Mouse (Mus musculus) midbrain, embryonic 16.5 days (tissue): ENCODE measurements around the gene Ccdc171. TPM values are rescaled to one million over a fixed set of nuclear protein-coding genes. Genes with fewer than 3 reads are reported as not detected.
"Not testable (repeated sequence)": the region's sequence is repeated elsewhere in the genome, so short reads cannot be mapped to it uniquely, and the experiment has no call there.

Experiments
- ATAC-seq: fragments of 200-750 bp; cut with Nextera tagmentation; 2 replicates; pipeline ENCODE4 v1.8.0; 2017; ENCODE audit warnings: moderate TSS enrichment
- H3K27ac ChIP-seq: fragments of 300-500 bp; sonication (generic); 2 replicates; pipeline ENCODE4 v1.5.1; 2014; ENCODE audit warnings: mild to moderate bottlenecking, low read length, mixed read lengths
- H3K27me3 ChIP-seq: fragments of 300-500 bp; sonication (generic); 2 replicates; pipeline ENCODE4 v1.6.1; 2014; ENCODE audit warnings: low read depth, low read length, mixed read lengths; ENCODE audit not compliant: control insufficient read depth, insufficient read depth
- H3K36me3 ChIP-seq: fragments of 300-500 bp; sonication (generic); 2 replicates; pipeline ENCODE4 v1.6.1; 2014; ENCODE audit warnings: mild to moderate bottlenecking, low read length, moderate library complexity, mixed read lengths; ENCODE audit not compliant: control insufficient read depth, insufficient read depth
- H3K4me1 ChIP-seq: fragments of 300-500 bp; sonication (generic); 2 replicates; pipeline ENCODE4 v1.6.1; 2014; ENCODE audit warnings: mild to moderate bottlenecking, low read length, mixed read lengths; ENCODE audit not compliant: control insufficient read depth, insufficient read depth
- H3K4me2 ChIP-seq: fragments of 300-500 bp; sonication (generic); 2 replicates; pipeline ENCODE4 v1.6.1; 2014; ENCODE audit warnings: mild to moderate bottlenecking, low read length, mixed read lengths
- H3K4me3 ChIP-seq: fragments of 300-500 bp; sonication (generic); 2 replicates; pipeline ENCODE4 v1.5.1; 2014; ENCODE audit warnings: low read depth, mild to moderate bottlenecking, low read length, moderate library complexity, mixed read lengths
- H3K9ac ChIP-seq: fragments of 300-500 bp; sonication (generic); 2 replicates; pipeline ENCODE4 v1.6.1; 2014; ENCODE audit warnings: low read depth, low read length, mixed read lengths
- H3K9me3 ChIP-seq: fragments of 300-500 bp; sonication (generic); replicated peaks from 2 replicates; pipeline ENCODE4 v1.6.1; 2014; ENCODE audit warnings: mild to moderate bottlenecking, low read length, mixed read lengths; ENCODE audit not compliant: control insufficient read depth, poor library complexity, severe bottlenecking
- WGBS: fragments of 180-500 bp; shearing (Covaris S2); extraction: QIAGEN DNeasy Blood & Tissue Kit; methylation state at CpG from one replicate; pipeline ENCODE4 v1.1.7; 2014; 5-methylcytosine and 5-hydroxymethylcytosine counted together
- polyA plus RNA-seq: library from polyadenylated mRNA; unstranded; fragments of >200 nt; fragmentation: Nextera tagmentation; extraction: Ambion mirVana; gene quantifications from 2 replicates; pipeline ENCODE4 v1.2.1, GENCODE M21; 2015

Gene Ccdc171
- polyA plus RNA-seq, 1 experiment from 2014 or later: 3.5 TPM

DNA sequence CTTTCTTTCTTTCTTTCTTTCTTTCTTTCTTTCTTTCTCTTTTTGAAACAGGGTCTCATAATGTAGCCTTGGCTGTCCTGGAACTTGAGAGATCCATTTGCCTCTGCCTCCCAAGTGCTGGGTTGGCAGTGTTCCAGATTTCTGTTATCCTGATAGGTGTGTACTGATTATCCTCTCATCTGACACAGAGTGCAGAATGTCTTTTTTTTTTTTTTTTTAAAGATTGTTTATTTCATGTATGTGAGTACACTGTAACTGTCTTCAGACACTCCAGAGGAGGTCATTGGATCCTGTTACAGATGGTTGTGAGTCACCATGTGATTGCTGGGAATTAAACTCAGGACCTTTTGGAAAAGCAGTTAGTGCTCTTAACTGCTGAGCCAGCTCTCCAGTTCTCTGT is 5.5 kb upstream of the Ccdc171 start:
- no peak overlapping the region for H3K27ac ChIP-seq
- H3K9me3 ChIP-seq: no peaks in the 10 kb centered on the region
- no peak overlapping the region for H3K4me2 ChIP-seq
- H3K9ac ChIP-seq: no peak overlapping the region
- no peak for ATAC-seq
- H3K27me3 ChIP-seq: no peaks in the 10 kb centered on the region
- no peaks in the 10 kb centered on the region for H3K36me3 ChIP-seq
- peaks cover 12% of the 10 kb centered on the region for H3K4me1 ChIP-seq
- no peak overlapping the region for H3K4me3 ChIP-seq

DNA sequence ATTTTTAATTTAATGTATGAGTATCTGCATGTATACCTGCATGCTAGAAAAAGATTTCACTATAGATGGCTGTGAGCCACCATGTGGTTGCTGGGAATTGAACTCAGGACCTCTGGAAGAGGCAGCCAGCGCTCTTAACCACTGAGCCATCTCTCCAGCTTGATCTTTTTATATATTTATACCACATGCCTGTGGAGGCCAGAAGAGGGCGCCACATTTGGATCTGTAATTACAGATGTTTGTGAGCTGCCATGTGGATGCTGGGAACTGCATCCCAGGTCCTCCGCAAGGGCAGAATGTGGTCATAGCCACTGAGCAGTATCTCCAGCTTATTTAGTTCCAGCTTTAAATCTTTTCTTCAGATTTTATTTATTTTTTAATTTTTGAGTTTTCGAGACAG is 5.0 kb upstream of the Ccdc171 start:
- Histone ChIP-seq H3K4me1 (peaks cover 12% of the 10 kb centered on the region), H3K4me3 (no peak overlapping the region), H3K9me3 (no peaks in the 10 kb centered on the region), H3K27ac (no peak overlapping the region), H3K36me3 (no peaks in the 10 kb centered on the region), H3K9ac (no peak overlapping the region), H3K27me3 (no peaks in the 10 kb centered on the region), H3K4me2 (no peak overlapping the region)
- 82% methylated on average over 4 of the region's 4 CpGs for WGBS
- ATAC-seq: no peak

DNA sequence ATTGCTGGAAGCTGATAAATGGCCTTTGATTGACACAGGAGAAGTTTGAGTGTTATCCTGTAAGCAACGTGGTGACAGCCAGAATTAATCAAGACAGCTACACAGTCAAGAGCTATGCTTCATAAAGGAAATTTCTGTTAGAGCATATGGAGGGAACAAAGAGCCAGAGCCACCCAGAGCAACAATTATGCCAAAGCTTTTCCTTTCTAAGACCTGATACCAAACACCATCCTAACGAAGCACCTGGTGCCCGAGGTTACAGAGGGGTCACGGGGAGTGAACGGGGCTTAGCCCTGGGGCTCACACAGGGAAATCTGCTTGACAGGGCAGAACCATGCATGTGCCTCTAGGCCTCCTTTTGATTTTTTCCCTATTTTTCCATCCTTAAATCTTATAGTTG is 3.3 kb upstream of the Ccdc171 start:
- Histone ChIP-seq H3K4me2 (no peak overlapping the region), H3K27me3 (no peaks in the 10 kb centered on the region), H3K4me3 (no peak overlapping the region), H3K4me1 (peaks cover 18% of the 10 kb centered on the region), H3K9ac (no peak overlapping the region), H3K36me3 (no peaks in the 10 kb centered on the region), H3K27ac (no peak overlapping the region), H3K9me3 (no peaks in the 10 kb centered on the region)
- WGBS: 31% methylated on average over 5 of the region's 5 CpGs
- no peak for ATAC-seq

DNA sequence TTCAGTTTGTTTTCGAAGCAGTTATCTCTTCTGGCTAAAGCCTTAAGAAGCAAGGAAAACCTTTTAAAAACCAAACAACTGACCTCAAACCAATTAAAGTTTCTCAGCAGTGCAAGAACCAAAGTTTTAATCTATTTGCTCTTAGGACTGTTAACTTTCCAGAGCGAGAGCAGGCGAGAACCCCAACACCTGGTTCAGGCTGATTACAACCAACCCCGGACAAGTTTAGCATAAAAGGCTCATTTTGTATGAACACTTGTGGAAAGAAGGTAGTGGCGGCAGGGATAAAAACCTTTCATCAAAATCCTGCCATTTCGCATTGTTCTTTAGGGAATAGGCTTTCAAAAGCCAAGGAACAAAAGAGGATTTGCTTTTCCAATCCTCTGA is 896 bp upstream of the Ccdc171 start:
- Histone ChIP-seq H3K9ac (peak overlapping the region; percentile 95), H3K36me3 (no peaks in the 10 kb centered on the region), H3K4me2 (peak overlapping the region; percentile 71), H3K4me1 (peaks cover 18% of the 10 kb centered on the region), H3K27me3 (no peaks in the 10 kb centered on the region), H3K9me3 (no peaks in the 10 kb centered on the region), H3K4me3 (peak overlapping the region; percentile 67), H3K27ac (peak overlapping the region; percentile 100)
- 2% methylated on average over 6 of the region's 6 CpGs for WGBS
- ATAC-seq: peak; percentile 4; the same call in 1 of the 2 replicates

DNA sequence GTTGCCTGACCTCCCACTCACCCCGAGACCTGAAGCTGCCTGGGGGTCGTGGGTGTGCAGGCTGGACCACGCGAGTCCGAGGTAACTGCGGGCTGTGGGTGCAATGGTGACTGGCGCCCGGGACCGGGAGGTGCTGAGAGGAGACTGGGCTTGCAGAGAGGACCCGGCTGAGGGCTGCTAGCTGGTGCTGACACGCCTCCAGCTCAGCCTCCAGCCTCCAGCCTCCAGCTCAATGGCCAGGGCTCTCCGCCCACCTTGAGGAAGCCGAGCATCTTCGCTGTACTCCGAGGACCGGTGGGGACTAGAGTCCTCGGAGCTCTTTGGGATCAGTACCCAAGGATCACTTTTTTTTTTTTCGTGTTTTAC is 328 bp downstream of the Ccdc171 start:
- Histone ChIP-seq H3K4me1 (peaks cover 18% of the 10 kb centered on the region), H3K4me3 (peak overlapping the region; percentile 67), H3K9ac (peak overlapping the region; percentile 75), H3K27me3 (no peaks in the 10 kb centered on the region), H3K27ac (peak overlapping the region; percentile 100), H3K9me3 (no peaks in the 10 kb centered on the region), H3K36me3 (no peaks in the 10 kb centered on the region), H3K4me2 (peak overlapping the region; percentile 71)
- ATAC-seq: peak; percentile 83
- WGBS: 2% methylated on average over 18 of the region's 18 CpGs

DNA sequence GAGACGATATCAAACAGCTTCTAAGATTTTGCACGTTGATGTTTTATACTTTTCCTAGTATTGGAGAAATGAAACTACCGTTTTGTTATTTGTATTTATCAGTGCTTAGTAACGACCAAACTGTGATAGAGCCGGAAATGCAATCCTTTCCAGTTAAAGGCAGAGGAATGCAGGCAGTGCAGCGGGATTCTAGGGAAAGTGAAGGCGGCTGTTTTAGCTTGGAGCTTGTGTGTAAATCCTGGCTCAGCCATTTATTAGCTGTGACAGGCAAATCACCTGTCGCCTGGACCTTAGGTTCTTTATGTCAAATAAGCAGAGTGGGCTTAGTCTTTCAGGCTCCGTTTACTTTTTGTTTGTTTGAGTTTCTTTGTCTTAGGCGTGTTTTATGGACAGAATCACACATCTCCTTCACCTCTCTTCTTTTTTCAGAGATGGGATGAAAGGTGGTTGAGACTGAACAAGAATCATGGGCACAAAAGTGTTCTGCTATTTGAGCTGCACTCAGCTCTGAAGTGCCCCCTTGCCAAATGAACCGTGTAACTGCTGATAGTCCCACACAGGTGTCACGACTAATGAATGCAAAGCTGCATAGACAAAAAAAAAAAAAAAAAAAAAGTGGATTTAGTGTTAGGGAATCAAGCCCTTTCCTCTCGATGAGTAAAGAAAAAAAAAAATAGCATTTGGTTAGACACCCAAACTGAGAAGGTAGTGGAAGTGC is 1.1 kb downstream of the Ccdc171 start:
- Histone ChIP-seq H3K4me2 (peak overlapping the region; percentile 71), H3K27me3 (no peaks in the 10 kb centered on the region), H3K9me3 (no peaks in the 10 kb centered on the region), H3K36me3 (no peaks in the 10 kb centered on the region), H3K9ac (peak overlapping the region; percentile 75; the same call in 1 of the 2 replicates), H3K4me1 (peaks cover 18% of the 10 kb centered on the region), H3K27ac (no peak overlapping the region), H3K4me3 (peak overlapping the region; percentile 67)
- WGBS: 3% methylated on average over 13 of the region's 13 CpGs
- ATAC-seq: no peak

DNA sequence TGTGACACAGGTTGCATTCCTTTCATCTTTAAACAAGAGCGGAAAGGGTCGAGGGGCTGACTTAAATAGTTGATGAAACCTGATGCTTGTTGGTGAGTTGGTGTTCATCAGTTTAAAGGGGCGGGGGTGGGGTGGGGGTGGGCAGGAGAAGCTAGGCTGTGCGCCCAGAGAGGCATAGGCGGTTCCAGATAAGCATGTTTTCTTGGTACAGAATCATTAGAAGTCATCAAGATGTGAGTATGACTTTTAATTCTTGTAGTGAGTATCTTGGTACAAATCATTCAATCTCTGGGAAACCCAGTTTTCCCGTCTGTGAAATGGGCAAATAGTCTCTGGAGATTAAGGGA is 1.6 kb downstream of the Ccdc171 start:
- no peaks in the 10 kb centered on the region for H3K36me3 ChIP-seq
- H3K27ac ChIP-seq: no peak overlapping the region
- H3K4me3 ChIP-seq: no peak overlapping the region
- H3K4me2 ChIP-seq: no peak overlapping the region
- no peak overlapping the region for H3K9ac ChIP-seq
- no peaks in the 10 kb centered on the region for H3K9me3 ChIP-seq
- WGBS: 65% methylated on average over 6 of the region's 6 CpGs
- no peak for ATAC-seq
- no peaks in the 10 kb centered on the region for H3K27me3 ChIP-seq
- peaks cover 18% of the 10 kb centered on the region for H3K4me1 ChIP-seq

DNA sequence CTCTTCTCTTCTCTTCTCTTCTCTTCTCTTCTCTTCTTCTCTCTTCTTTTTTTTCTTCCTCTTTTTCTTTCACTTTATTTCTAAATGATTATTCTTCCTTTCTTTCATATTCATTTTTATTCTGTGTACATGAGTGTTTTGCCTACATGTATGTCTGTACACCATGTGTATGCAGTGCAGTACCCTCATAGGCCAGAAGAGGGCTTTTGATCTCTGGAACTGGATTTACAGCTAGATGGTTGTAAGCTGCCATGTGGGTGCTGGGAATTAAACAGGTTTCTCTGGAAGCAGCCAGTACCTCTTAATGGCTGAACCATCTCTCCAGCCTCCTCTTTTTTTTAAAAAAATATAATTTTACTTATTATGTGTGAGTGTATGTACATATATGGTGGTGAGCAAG is 2.6 kb downstream of the Ccdc171 start:
- no peak overlapping the region for H3K4me3 ChIP-seq
- no peak overlapping the region for H3K27ac ChIP-seq
- H3K36me3 ChIP-seq: no peaks in the 10 kb centered on the region
- no peaks in the 10 kb centered on the region for H3K27me3 ChIP-seq
- H3K4me2 ChIP-seq: no peak overlapping the region
- H3K9me3 ChIP-seq: no peaks in the 10 kb centered on the region
- H3K4me1 ChIP-seq: peaks cover 18% of the 10 kb centered on the region
- no peak overlapping the region for H3K9ac ChIP-seq
- ATAC-seq: no peak

DNA sequence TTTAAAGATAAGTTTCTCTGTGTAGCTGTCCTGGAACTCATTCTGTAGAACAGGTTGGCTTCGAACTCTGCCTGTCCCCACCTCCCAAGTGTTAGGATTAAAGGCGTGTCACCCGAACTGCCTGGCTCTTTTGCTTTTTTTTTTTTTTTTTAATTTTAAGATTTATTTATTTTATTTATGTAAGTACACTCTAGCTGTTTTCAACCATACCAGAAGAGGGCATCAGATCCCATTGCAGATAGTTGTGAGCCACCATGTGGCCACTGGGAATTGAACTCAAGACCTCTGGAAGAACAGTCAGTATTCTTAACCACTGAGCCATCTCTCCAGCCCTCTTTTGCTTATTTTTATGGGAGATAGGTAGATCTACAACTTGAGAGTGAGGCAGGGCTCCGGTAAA is 4.7 kb downstream of the Ccdc171 start:
- WGBS: 92% methylated on average over 4 of the region's 4 CpGs
- ATAC-seq, H3K27ac ChIP-seq, H3K4me1 ChIP-seq, H3K4me3 ChIP-seq, H3K9me3 ChIP-seq, H3K9ac ChIP-seq, H3K27me3 ChIP-seq, H3K4me2 ChIP-seq, H3K36me3 ChIP-seq: not testable (repeated sequence)
